Mouse (Mus musculus) olfactory bulb, adult 2 months (tissue): ENCODE results near the gene Rnf220.

Source experiments
- CTCF ChIP-seq: fragments of 200-500 bp; IDR thresholded peaks from 2 replicates; pipeline ENCODE4 v1.5.1; 2012; ENCODE audit warnings: low read depth, mild to moderate bottlenecking, low read length, moderate library complexity; ENCODE audit not compliant: insufficient read depth
- POLR2A ChIP-seq: fragments of 200-500 bp; IDR thresholded peaks from 2 replicates; pipeline ENCODE4 v1.6.1; 2012; ENCODE audit warnings: mild to moderate bottlenecking, low read depth, low read length, moderate library complexity; ENCODE audit not compliant: insufficient read depth

GRCm38 (mm10) chr4:117296849-117297593, 199.8 kb downstream of the Rnf220 start:
- TF ChIP-seq POLR2A (no peak), CTCF (no peak)
